Mouse (Mus musculus) CH12.LX (cell line): ENCODE results near the gene Sod2. TPM values are rescaled to one million over a fixed set of nuclear protein-coding genes. Genes with fewer than 3 reads are reported as not detected.

Source experiments
- DNase-seq: peaks from one replicate; pipeline ENCODE4 v3.0.0-alpha.2; 2013; ENCODE audit errors: extremely low read depth
- H3K27ac ChIP-seq: 2 replicates; pipeline ENCODE4 v1.5.1; 2012; ENCODE audit warnings: low read depth, mild to moderate bottlenecking, control low read depth, moderate library complexity; ENCODE audit not compliant: insufficient read depth
- H3K27me3 ChIP-seq: replicated peaks from 2 replicates; pipeline ENCODE3; 2012; ENCODE audit warnings: inconsistent platforms
- H3K36me3 ChIP-seq, 2 experiments: replicated peaks in 1 of 2; 2 replicates each; pipeline versions ENCODE3 to v1.6.1; 2012; ENCODE audit warnings: inconsistent platforms in 1 of 2, low read length in 1 of 2, mild to moderate bottlenecking in 1 of 2, mixed read lengths in 1 of 2, moderate library complexity in 1 of 2; ENCODE audit not compliant: control insufficient read depth in 1 of 2, insufficient read depth in 1 of 2
- H3K4me1 ChIP-seq, 2 experiments: 2 replicates each; pipeline ENCODE4 v1.6.1; 2012; ENCODE audit warnings: inconsistent platforms in 1 of 2, moderate library complexity in 1 of 2; ENCODE audit not compliant: insufficient read depth in 2 of 2, control insufficient read depth in 1 of 2
- H3K4me2 ChIP-seq: 2 replicates; pipeline ENCODE4 v1.6.1; 2012; ENCODE audit warnings: low read depth, mild to moderate bottlenecking, control low read depth; ENCODE audit not compliant: poor library complexity, insufficient read depth, severe bottlenecking
- H3K4me3 ChIP-seq, 3 experiments: fragments of 150-350 bp in 1 of 3; sonication (generic) in 1 of 3; replicated peaks in 1 of 3; 2 replicates each; pipeline versions ENCODE3 to v1.5.1; 2011 to 2012; ENCODE audit warnings: low read depth in 2 of 3, low read length in 2 of 3, mild to moderate bottlenecking in 2 of 3, moderate library complexity in 2 of 3, control low read depth in 1 of 3, improper control_type of control experiment in 1 of 3, inconsistent platforms in 1 of 3, mixed read lengths in 1 of 3; ENCODE audit not compliant: poor library complexity in 1 of 3
- H3K79me2 ChIP-seq: replicated peaks from 2 replicates; pipeline ENCODE4 v1.6.1; 2012; ENCODE audit warnings: mild to moderate bottlenecking, moderate library complexity; ENCODE audit not compliant: control insufficient read depth, poor library complexity, insufficient read depth, severe bottlenecking; ENCODE audit errors: extremely low read depth
- H3K9ac ChIP-seq: 2 replicates; pipeline ENCODE4 v1.6.1; 2012; ENCODE audit warnings: low read depth, mild to moderate bottlenecking, control low read depth, moderate library complexity; ENCODE audit not compliant: insufficient read depth
- H3K9me3 ChIP-seq: replicated peaks from 2 replicates; pipeline ENCODE3; 2012; ENCODE audit warnings: low read length, inconsistent platforms, mixed read lengths
- CHD1 ChIP-seq: IDR thresholded peaks from 2 replicates; pipeline ENCODE4 v1.6.1; 2012; ENCODE audit warnings: low read depth, low read length, improper control_type of control experiment, inconsistent platforms
- CTCF ChIP-seq, 2 experiments: IDR thresholded peaks in 1 of 2; conservative IDR thresholded peaks in 1 of 2; 2 replicates each; pipeline ENCODE4 v1.5.1; 2011 to 2012; ENCODE audit warnings: low read depth in 2 of 2, low read length in 2 of 2, improper control_type of control experiment in 1 of 2, inconsistent platforms in 1 of 2, mild to moderate bottlenecking in 1 of 2, moderate library complexity in 1 of 2
- EP300 ChIP-seq: IDR thresholded peaks from 2 replicates; pipeline ENCODE4 v1.6.1; 2011; ENCODE audit warnings: low read length, improper control_type of control experiment
- ETS1 ChIP-seq: conservative IDR thresholded peaks from 2 replicates; pipeline ENCODE4 v1.6.1; 2012; ENCODE audit warnings: low read depth, mild to moderate bottlenecking, inconsistent platforms, low read length, improper control_type of control experiment, moderate library complexity
- HCFC1 ChIP-seq: IDR thresholded peaks from 2 replicates; pipeline ENCODE4 v1.6.1; 2012; ENCODE audit warnings: low read depth, mild to moderate bottlenecking, inconsistent platforms, low read length, improper control_type of control experiment
- IRF4 ChIP-seq: IDR thresholded peaks from 2 replicates; pipeline ENCODE4 v1.6.1; 2014; ENCODE audit warnings: low read depth, mild to moderate bottlenecking, inconsistent platforms, low read length, improper control_type of control experiment
- JUN ChIP-seq: IDR thresholded peaks from 2 replicates; pipeline ENCODE4 v1.6.1; 2011; ENCODE audit warnings: low read depth, mild to moderate bottlenecking, low read length, improper control_type of control experiment, moderate library complexity; ENCODE audit not compliant: insufficient read depth
- MAZ ChIP-seq: IDR thresholded peaks from 2 replicates; pipeline ENCODE4 v1.6.1; 2012; ENCODE audit warnings: low read depth, mild to moderate bottlenecking, inconsistent platforms, low read length, improper control_type of control experiment, moderate library complexity
- MEF2A ChIP-seq: IDR thresholded peaks from 2 replicates; pipeline ENCODE4 v1.6.1; 2014; ENCODE audit warnings: low read depth, mild to moderate bottlenecking, inconsistent platforms, low read length, improper control_type of control experiment, borderline replicate concordance
- MYC ChIP-seq: IDR thresholded peaks from 2 replicates; pipeline ENCODE4 v1.6.1; 2011; ENCODE audit warnings: low read depth, mild to moderate bottlenecking, improper control_type of control experiment, low read length
- NELFE ChIP-seq: IDR thresholded peaks from 2 replicates; pipeline ENCODE4 v1.6.1; 2011; ENCODE audit warnings: low read depth, low read length, improper control_type of control experiment
- NRF1 ChIP-seq: IDR thresholded peaks from 2 replicates; pipeline ENCODE4 v1.6.1; 2014; ENCODE audit warnings: low read depth, mild to moderate bottlenecking, inconsistent platforms, low read length, improper control_type of control experiment, moderate library complexity
- PAX5 ChIP-seq: IDR thresholded peaks from 2 replicates; pipeline ENCODE4 v1.6.1; 2012; ENCODE audit warnings: low read length, inconsistent platforms, mixed read lengths
- POLR2AphosphoS2 ChIP-seq: IDR thresholded peaks from 2 replicates; pipeline ENCODE4 v1.6.1; 2011; ENCODE audit warnings: low read depth, low read length, improper control_type of control experiment
- SIN3A ChIP-seq: IDR thresholded peaks from 2 replicates; pipeline ENCODE4 v1.6.1; 2012; ENCODE audit warnings: low read length, improper control_type of control experiment, inconsistent platforms
- SMC3 ChIP-seq: IDR thresholded peaks from 2 replicates; pipeline ENCODE4 v1.6.1; 2011; ENCODE audit warnings: low read depth, low read length, improper control_type of control experiment
- TCF12 ChIP-seq: IDR thresholded peaks from 2 replicates; pipeline ENCODE4 v1.6.1; 2014; ENCODE audit warnings: low read depth, mild to moderate bottlenecking, inconsistent platforms, low read length, improper control_type of control experiment
- UBTF ChIP-seq: IDR thresholded peaks from 2 replicates; pipeline ENCODE4 v1.6.1; 2012; ENCODE audit warnings: low read depth, mild to moderate bottlenecking, inconsistent platforms, low read length, improper control_type of control experiment, moderate library complexity
- USF2 ChIP-seq: conservative IDR thresholded peaks from 2 replicates; pipeline ENCODE4 v1.6.1; 2011; ENCODE audit warnings: low read depth, low read length, improper control_type of control experiment
- ZKSCAN1 ChIP-seq: IDR thresholded peaks from 2 replicates; pipeline ENCODE4 v1.6.1; 2012; ENCODE audit warnings: low read depth, inconsistent platforms, low read length, improper control_type of control experiment, borderline replicate concordance
- ZMIZ1 ChIP-seq: IDR thresholded peaks from 2 replicates; pipeline ENCODE4 v1.6.1; 2012; ENCODE audit warnings: low read depth, mild to moderate bottlenecking, inconsistent platforms, low read length, improper control_type of control experiment
- ZNF384 ChIP-seq: IDR thresholded peaks from 2 replicates; pipeline ENCODE4 v1.6.1; 2012; ENCODE audit warnings: low read depth, low read length, improper control_type of control experiment, inconsistent platforms
- dilution Hi-C: fragments of 300-500 bp; cut with MboI; formaldehyde crosslinking; loops from 2 replicates; pipeline ENCODE4 v1.14.3; 2020; ENCODE audit warnings: low sequenced_read_pairs; ENCODE audit not compliant: extremely low pct_unique_long_range_greater_than_20kb, extremely low pct_ligation_motif_present
- in situ Hi-C: fragments of 300-500 bp; cut with MboI; formaldehyde crosslinking; loops from 3 replicates; pipeline ENCODE4 v1.14.3; 2019; ENCODE audit warnings: low sequenced_read_pairs, low pct_ligation_motif_present, low pct_unique_long_range_greater_than_20kb, mixed read lengths
- polyA plus RNA-seq: library from polyadenylated mRNA; unstranded; fragments of >175 nt; gene quantifications from 2 replicates; pipeline ENCODE4 v1.2.1, GENCODE M21; 2012; ENCODE audit warnings: low read depth; ENCODE audit not compliant: insufficient read length
- total RNA-seq, 2 experiments: library from RNA; depleted of rRNA; stranded (reverse); fragments of 300-350 nt in 1 of 2; fragments of >200 nt in 1 of 2; gene quantifications; 2 replicates each; pipeline ENCODE4 v1.2.3; 2012 to 2014

Gene Sod2
- total and polyA plus RNA-seq, 3 experiments, result 75.6 to 103 (median 89.2) TPM

GRCm38 (mm10) chr17:12967173-12967572 lies 39.5 kb upstream of the Sod2 start:
- dilution Hi-C loops, result no loop called here
- H3K4me3 ChIP-seq, result no peak overlapping the region
- no peak overlapping the region for H3K27ac ChIP-seq
- in situ Hi-C loops, result no loop called here
- peaks cover under 1% of the 10 kb centered on the region; the same call in 1 of the 2 replicates for H3K79me2 ChIP-seq
- H3K27me3 ChIP-seq, result no peaks in the 10 kb centered on the region
- no peaks in the 10 kb centered on the region for H3K9me3 ChIP-seq
- DNase-seq, result no peak
- peaks cover 20 to 65% of the 10 kb centered on the region in 2 experiments for H3K36me3 ChIP-seq
- H3K9ac ChIP-seq, result no peak overlapping the region
- no peak for TF ChIP-seq TCF12
- no peak for TF ChIP-seq MEF2A
- TF ChIP-seq MAZ, result no peak
- TF ChIP-seq ZNF384, result peak; percentile 45; the same call in 1 of the 2 replicates
- TF ChIP-seq IRF4, result no peak
- no peak overlapping the region for H3K4me2 ChIP-seq
- no peaks in the 10 kb centered on the region for H3K4me1 ChIP-seq

GRCm38 (mm10) chr17:12973851-12974250 lies 32.8 kb upstream of the Sod2 start:
- no peak overlapping the region for H3K9ac ChIP-seq
- no peaks in the 10 kb centered on the region for H3K9me3 ChIP-seq
- TF ChIP-seq SIN3A, result no peak
- no peak for TF ChIP-seq MYC
- TF ChIP-seq SMC3, result no peak
- no peak for TF ChIP-seq PAX5
- TF ChIP-seq UBTF, result no peak
- no peak for TF ChIP-seq MAZ
- no peak for TF ChIP-seq ZNF384
- TF ChIP-seq NELFE, result no peak
- TF ChIP-seq JUN, result no peak
- TF ChIP-seq ETS1, result no peak
- no peak for TF ChIP-seq CHD1
- no peak for TF ChIP-seq USF2
- no peak for TF ChIP-seq EP300
- TF ChIP-seq CTCF (conservative IDR thresholded peaks at IDR 0.05 in 1 of 2, IDR thresholded peaks at IDR 0.05 in 1 of 2; ENCODE audit: low read depth in 2 of 2, low read length in 2 of 2), result no peak
- no peak for TF ChIP-seq POLR2AphosphoS2
- TF ChIP-seq NRF1, result no peak
- TF ChIP-seq ZKSCAN1, result no peak
- TF ChIP-seq MEF2A, result no peak
- no peak for TF ChIP-seq HCFC1
- TF ChIP-seq ZMIZ1, result no peak
- peaks cover 26 to 77% of the 10 kb centered on the region in 2 experiments for H3K36me3 ChIP-seq
- no peak for DNase-seq
- in situ Hi-C loops, result no loop called here
- H3K4me3 ChIP-seq, result no peak overlapping the region
- peaks cover 18% of the 10 kb centered on the region for H3K79me2 ChIP-seq
- H3K27ac ChIP-seq, result no peak overlapping the region
- H3K27me3 ChIP-seq, result no peaks in the 10 kb centered on the region
- no peaks in the 10 kb centered on the region for H3K4me1 ChIP-seq
- H3K4me2 ChIP-seq, result no peak overlapping the region
- dilution Hi-C loops, result no loop called here
